Mouse (Mus musculus): ENCODE measurements around the gene Majin. TPM values are rescaled to one million over a fixed set of nuclear protein-coding genes. Genes with fewer than 3 reads are reported as not detected.

Gene Majin
- polyA plus RNA-seq, 1 experiment from 2014 or later: not detected

- no peak overlapping the region for H3K27ac ChIP-seq (ENCODE audit: low read depth)
- no peak overlapping the region for H3K4me3 ChIP-seq (ENCODE audit: low read depth, low read length)
- DNase-seq (peak; percentile 22), ATAC-seq (ENCODE audit: insufficient read depth) (no peak)
- TF ChIP-seq CTCF (IDR thresholded peaks at IDR 0.05; ENCODE audit: low read depth): no peak
- H3K4me1 ChIP-seq (ENCODE audit: insufficient read depth): no peaks in the 10 kb centered on the region
- H3K36me3 ChIP-seq (ENCODE audit: insufficient read depth): no peaks in the 10 kb centered on the region
- WGBS: 44% methylated on average over 11 of the region's 11 CpGs
- no peaks in the 10 kb centered on the region for H3K9me3 ChIP-seq (ENCODE audit: low read depth, low read length)
- H3K27me3 ChIP-seq (ENCODE audit: insufficient read depth, low read length): no peaks in the 10 kb centered on the region
- no peak overlapping the region for H3K4me2 ChIP-seq
- no peak overlapping the region for H3K9ac ChIP-seq
Observed at GRCm38 (mm10) chr19:6267306-6268169, 83.3 kb downstream of the Majin start.

GRCm38 (mm10) chr19:6268170-6268528, 84.0 kb downstream of the Majin start:
- peak; percentile 94 for DNase-seq
- H3K27ac ChIP-seq (ENCODE audit: low read depth): no peak overlapping the region
- H3K36me3 ChIP-seq (ENCODE audit: insufficient read depth): no peaks in the 10 kb centered on the region
- no peak overlapping the region for H3K9ac ChIP-seq
- H3K4me3 ChIP-seq (ENCODE audit: low read depth, low read length): no peak overlapping the region
- no peaks in the 10 kb centered on the region for H3K4me1 ChIP-seq (ENCODE audit: insufficient read depth)
- peak; percentile 73; the same call in 1 of the 2 replicates for ATAC-seq (ENCODE audit: insufficient read depth)
- 15% methylated on average over 8 of the region's 8 CpGs for WGBS
- H3K4me2 ChIP-seq: no peak overlapping the region
- no peaks in the 10 kb centered on the region for H3K9me3 ChIP-seq (ENCODE audit: low read depth, low read length)
- H3K27me3 ChIP-seq (ENCODE audit: insufficient read depth, low read length): no peaks in the 10 kb centered on the region
- peak; percentile 94 for TF ChIP-seq CTCF (IDR thresholded peaks at IDR 0.05; ENCODE audit: low read depth)

GRCm38 (mm10) chr19:6268670-6269132, 84.5 kb downstream of the Majin start:
- no peak for DNase-seq
- TF ChIP-seq CTCF (IDR thresholded peaks at IDR 0.05; ENCODE audit: low read depth): no peak

DNA sequence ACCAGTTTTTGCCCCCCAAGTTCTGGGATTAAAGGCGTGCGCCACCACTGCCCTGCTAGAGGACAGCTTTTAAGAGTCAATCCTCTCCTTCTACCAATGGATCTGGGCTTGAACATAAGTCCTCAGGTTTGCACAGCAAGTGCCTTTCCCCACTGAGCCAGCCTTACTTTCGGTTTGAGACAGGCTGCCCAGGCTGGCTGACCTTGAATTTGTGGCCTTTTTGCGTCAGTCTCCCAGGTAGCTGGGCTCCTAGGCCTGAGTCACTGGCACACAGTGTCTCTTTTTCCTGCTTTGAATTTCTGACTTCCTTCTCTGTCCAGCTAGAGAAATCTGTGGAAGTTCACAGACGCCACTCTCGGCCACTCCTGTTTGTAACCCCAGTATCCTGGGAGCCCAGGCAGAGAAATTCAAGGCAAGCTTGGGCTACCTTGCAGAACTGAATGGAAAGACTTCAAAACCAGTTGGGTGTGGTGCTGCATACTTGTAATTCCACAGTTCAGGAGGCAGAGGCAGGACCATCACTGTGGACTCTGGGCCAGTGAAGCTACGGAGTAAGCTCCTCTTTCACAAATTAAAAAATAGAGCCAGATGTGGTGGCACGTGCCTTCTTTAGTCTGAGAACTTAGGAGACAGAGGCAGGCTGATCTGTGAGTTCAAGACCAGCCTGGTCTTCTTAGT, 85.7 kb downstream of the Majin start:
- Histone ChIP-seq H3K36me3 (ENCODE audit: insufficient read depth) (no peaks in the 10 kb centered on the region), H3K9me3 (ENCODE audit: low read depth, low read length) (no peaks in the 10 kb centered on the region), H3K9ac (no peak overlapping the region), H3K27ac (ENCODE audit: low read depth) (no peak overlapping the region), H3K4me3 (ENCODE audit: low read depth, low read length) (no peak overlapping the region), H3K4me2 (no peak overlapping the region), H3K27me3 (ENCODE audit: insufficient read depth, low read length) (no peaks in the 10 kb centered on the region), H3K4me1 (ENCODE audit: insufficient read depth) (no peaks in the 10 kb centered on the region)
- ATAC-seq (ENCODE audit: insufficient read depth): no peak
- WGBS: 83% methylated on average over 8 of the region's 8 CpGs
- no peak for TF ChIP-seq CTCF (IDR thresholded peaks at IDR 0.05; ENCODE audit: low read depth)
- DNase-seq: no peak

More at GRCm38 (mm10) chr19:6268670-6269132, 84.5 kb downstream of the Majin start:
- Histone ChIP-seq H3K9ac (no peak overlapping the region), H3K4me3 (ENCODE audit: low read depth, low read length) (no peak overlapping the region), H3K4me1 (ENCODE audit: insufficient read depth) (no peaks in the 10 kb centered on the region), H3K27ac (ENCODE audit: low read depth) (no peak overlapping the region), H3K9me3 (ENCODE audit: low read depth, low read length) (no peaks in the 10 kb centered on the region), H3K4me2 (no peak overlapping the region), H3K27me3 (ENCODE audit: insufficient read depth, low read length) (no peaks in the 10 kb centered on the region), H3K36me3 (ENCODE audit: insufficient read depth) (no peaks in the 10 kb centered on the region)
- ATAC-seq (ENCODE audit: insufficient read depth): no peak
- WGBS: 74% methylated on average over 7 of the region's 7 CpGs

DNA sequence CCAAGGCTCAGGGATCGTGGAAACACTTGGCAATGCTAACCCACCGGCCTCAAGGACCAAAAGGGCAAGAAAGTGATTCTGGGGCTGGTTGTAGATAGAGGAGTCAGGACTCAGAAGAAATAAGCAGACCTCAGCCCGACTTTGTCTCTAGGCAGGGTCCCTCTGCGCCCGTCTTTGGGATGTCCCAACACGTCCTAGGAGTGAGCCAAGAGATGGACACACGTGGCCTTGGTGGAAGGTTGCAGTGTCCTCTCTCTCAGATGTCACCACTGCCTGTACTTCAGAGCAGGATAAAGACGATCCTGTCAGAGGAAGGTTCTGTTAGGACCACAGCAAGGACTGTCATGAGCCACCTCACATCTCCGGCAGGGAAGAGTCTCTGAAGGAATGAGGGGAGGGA, 86.5 kb downstream of the Majin start:
- TF ChIP-seq CTCF (IDR thresholded peaks at IDR 0.05; ENCODE audit: low read depth): no peak
- WGBS: 47% methylated on average over 9 of the region's 9 CpGs

GRCm38 (mm10) chr19:6271206-6271605, 87.0 kb downstream of the Majin start:
- Histone ChIP-seq H3K4me3 (ENCODE audit: low read depth, low read length) (no peak overlapping the region), H3K9ac (no peak overlapping the region), H3K36me3 (ENCODE audit: insufficient read depth) (no peaks in the 10 kb centered on the region), H3K27ac (ENCODE audit: low read depth) (no peak overlapping the region), H3K4me2 (no peak overlapping the region), H3K9me3 (ENCODE audit: low read depth, low read length) (no peaks in the 10 kb centered on the region), H3K4me1 (ENCODE audit: insufficient read depth) (0 out of 2 replicates have a peak, but pooled peaks cover 2% of the 10 kb centered on the region), H3K27me3 (ENCODE audit: insufficient read depth, low read length) (no peaks in the 10 kb centered on the region)
- TF ChIP-seq CTCF (IDR thresholded peaks at IDR 0.05; ENCODE audit: low read depth): no peak
- DNase-seq (no peak), ATAC-seq (ENCODE audit: insufficient read depth) (no peak)
- 23% methylated on average over 8 of the region's 8 CpGs for WGBS

More for the DNA sequence above, 86.5 kb downstream of the Majin start:
- H3K9ac ChIP-seq: no peak overlapping the region
- H3K9me3 ChIP-seq (ENCODE audit: low read depth, low read length): no peaks in the 10 kb centered on the region
- H3K4me2 ChIP-seq: no peak overlapping the region
- no peaks in the 10 kb centered on the region for H3K36me3 ChIP-seq (ENCODE audit: insufficient read depth)
- no peak overlapping the region for H3K27ac ChIP-seq (ENCODE audit: low read depth)
- ATAC-seq (ENCODE audit: insufficient read depth): no peak
- H3K4me3 ChIP-seq (ENCODE audit: low read depth, low read length): no peak overlapping the region
- H3K27me3 ChIP-seq (ENCODE audit: insufficient read depth, low read length): no peaks in the 10 kb centered on the region
- no peaks in the 10 kb centered on the region for H3K4me1 ChIP-seq (ENCODE audit: insufficient read depth)
- DNase-seq: no peak

DNA sequence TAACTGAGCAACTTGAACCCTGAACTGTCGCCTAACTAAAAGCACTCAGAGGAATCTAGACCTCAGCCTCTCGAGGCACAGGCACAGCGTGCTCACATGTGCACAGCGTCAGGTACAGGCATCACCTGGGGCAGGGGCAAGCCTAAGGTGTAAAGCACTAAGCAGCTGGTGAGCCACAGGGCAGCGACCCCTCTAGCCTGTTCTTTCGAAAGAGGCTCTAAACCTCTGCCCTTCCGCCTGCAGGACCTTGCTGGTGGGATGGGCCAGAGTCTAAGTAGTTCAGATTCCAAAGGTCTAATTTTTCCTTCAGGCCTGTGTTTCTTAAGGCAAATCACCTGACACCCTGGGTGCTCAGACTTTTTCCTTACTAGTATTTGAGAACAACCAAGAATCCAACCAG, 87.9 kb downstream of the Majin start:
- H3K9me3 ChIP-seq (ENCODE audit: low read depth, low read length): no peaks in the 10 kb centered on the region
- TF ChIP-seq CTCF (IDR thresholded peaks at IDR 0.05; ENCODE audit: low read depth): no peak
- H3K4me1 ChIP-seq (ENCODE audit: insufficient read depth): 0 out of 2 replicates have a peak, but pooled peaks cover 2% of the 10 kb centered on the region
- no peaks in the 10 kb centered on the region for H3K27me3 ChIP-seq (ENCODE audit: insufficient read depth, low read length)
- H3K9ac ChIP-seq: no peak overlapping the region
- no peaks in the 10 kb centered on the region for H3K36me3 ChIP-seq (ENCODE audit: insufficient read depth)
- ATAC-seq (ENCODE audit: insufficient read depth): no peak
- DNase-seq: no peak
- no peak overlapping the region for H3K27ac ChIP-seq (ENCODE audit: low read depth)
- WGBS: 56% methylated on average over 7 of the region's 7 CpGs
- H3K4me2 ChIP-seq: no peak overlapping the region
- no peak overlapping the region for H3K4me3 ChIP-seq (ENCODE audit: low read depth, low read length)
